Mouse (Mus musculus) erythroblast, adult 5-6 weeks (primary cell): Measurements from ENCODE around the gene Mog. TPM values are rescaled to one million over a fixed set of nuclear protein-coding genes. Genes with fewer than 3 reads are reported as not detected.
"Not testable (repeated sequence)": the region's sequence is repeated elsewhere in the genome, so short reads cannot be mapped to it uniquely, and the experiment has no call there.

Experiments used
- ATAC-seq: replicated peaks from 2 replicates; pipeline ENCODE4 v1.8.0; 2016; ENCODE audit warnings: moderate number of reproducible peaks, mild to moderate bottlenecking, moderate TSS enrichment, inconsistent platforms; ENCODE audit not compliant: poor library complexity, low FRiP score, severe bottlenecking
- total RNA-seq, 2 experiments: library from RNA; stranded (forward) in 1 of 2; stranded (reverse) in 1 of 2; fragments of 150-400 nt in 1 of 2; fragments of 200-764, 138-1000 nt in 1 of 2; gene quantifications; 2 replicates each; pipeline versions ENCODE4 v1.2.3 to v1.2.4; 2015 to 2017; ENCODE audit warnings: low replicate concordance in 2 of 2

Gene Mog
- total RNA-seq, 2 experiments from 2014 or later, result not detected

DNA sequence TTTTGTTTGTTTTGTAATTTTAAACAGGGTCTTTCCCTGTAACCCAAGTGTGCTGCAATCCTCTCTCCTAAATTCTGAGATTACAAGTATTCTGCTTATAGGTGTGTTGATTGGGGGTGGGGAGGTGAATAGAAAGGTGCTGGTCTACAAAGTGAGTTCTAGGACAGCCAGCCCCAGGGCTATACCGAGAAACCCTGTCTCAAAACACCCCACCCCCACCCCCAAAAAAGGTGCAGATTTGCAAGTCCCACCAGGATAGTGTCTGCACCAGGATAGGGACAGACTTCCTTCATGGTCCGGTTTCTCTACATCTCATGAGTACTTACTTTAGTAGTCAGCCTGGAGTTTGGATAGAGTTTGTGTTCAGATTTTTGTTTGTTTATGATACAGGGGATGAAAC lies 24.7 kb downstream of the Mog start:
- ATAC-seq, result no peak

DNA sequence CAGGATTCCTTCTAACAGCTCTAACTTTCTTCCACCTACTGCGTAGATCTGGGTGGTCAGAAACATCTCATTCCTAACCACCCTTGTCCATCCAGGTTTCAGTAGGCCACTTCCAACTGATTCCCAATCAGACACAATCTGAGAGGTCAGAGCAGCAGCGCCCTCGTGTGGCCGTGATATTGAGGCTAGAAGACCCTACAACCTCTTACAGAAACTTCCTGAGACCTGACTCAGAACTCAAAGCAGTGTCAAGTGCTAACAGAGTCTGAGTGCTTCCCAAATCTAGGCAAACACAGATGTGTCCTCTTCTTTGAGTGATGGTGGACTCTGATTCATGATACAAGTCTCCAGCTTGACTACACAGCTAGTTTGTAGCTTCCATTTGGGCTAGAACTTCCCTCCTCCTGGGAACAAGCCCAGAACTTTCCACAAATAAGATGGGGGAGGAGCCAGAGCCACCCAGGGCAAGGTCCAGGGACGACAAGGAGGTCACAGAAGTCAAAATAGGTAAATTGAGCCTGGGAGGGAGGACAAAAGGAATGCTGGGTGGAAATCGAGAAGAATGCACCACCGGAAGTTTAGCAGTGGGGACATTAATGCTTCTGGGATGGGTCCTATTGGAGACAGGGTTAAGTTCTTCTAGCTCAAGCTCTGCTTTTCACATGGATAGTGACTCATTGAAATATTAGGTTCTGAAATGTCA lies 26.0 kb downstream of the Mog start:
- no peak; the same call in 1 of the 2 replicates for ATAC-seq

DNA sequence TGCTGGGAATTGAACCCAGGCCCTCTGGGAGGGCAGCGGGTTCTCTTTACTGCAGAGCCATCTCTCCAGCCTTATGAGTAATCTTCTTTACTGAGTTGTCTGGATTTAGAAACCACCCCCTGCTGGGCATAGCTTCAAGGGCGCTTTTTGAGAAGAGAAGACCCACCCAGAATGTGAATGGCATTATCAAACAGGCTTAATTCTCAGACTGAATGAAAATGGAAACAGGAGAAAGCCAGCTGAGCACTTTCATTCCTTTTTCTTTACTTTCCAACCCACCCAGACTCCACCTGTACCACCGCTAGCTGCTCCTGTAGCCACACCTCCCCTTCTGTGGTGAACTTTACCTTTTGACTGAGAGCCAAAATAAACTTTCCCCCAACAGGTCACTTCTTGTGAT lies 27.8 kb downstream of the Mog start:
- no peak for ATAC-seq

DNA sequence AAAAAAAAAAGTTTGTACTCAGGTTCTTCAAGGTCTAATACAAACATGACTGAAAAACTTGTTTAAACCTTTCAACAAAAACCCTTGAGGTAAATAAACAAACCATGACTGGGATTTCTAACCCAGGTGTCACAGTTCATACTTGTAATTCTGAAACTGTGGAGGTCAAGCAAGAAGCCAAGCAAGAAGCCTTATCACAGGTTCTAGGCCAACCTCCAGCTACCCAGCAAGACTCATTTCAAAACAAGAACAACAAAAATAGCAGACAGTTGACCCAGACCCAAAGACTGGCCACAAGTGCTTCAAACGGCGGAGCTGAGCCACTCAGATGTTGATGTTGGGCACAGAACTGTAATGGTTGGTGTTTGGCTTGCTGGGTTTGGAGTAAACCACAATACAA lies 28.7 kb downstream of the Mog start:
- ATAC-seq, result no peak

DNA sequence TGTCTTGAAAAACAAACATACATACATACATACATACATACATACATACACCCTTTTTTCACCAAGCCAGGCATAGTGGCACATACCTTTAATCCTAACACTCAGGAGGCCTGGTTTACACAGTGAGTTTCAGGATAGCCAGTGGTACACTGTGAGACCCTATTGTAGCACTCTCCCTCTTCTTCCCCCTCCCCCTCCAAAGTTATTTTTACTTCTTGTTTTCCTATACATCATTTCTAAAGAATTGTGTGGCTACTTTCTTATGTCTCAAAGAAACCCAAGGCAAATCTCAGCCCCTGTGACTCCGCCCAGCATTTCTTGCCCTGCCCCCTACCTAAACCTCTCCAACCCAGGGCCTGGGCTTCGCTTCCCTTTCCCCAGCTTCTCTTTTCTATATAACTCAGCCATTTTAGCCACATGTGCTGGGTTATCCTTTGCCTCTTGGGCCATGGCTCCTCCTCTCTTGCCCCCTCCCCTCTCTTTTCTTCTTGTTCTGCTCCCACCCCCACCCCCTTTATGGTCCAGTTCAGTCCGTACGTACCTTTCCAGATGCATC lies 29.4 kb downstream of the Mog start:
- ATAC-seq, result no peak

DNA sequence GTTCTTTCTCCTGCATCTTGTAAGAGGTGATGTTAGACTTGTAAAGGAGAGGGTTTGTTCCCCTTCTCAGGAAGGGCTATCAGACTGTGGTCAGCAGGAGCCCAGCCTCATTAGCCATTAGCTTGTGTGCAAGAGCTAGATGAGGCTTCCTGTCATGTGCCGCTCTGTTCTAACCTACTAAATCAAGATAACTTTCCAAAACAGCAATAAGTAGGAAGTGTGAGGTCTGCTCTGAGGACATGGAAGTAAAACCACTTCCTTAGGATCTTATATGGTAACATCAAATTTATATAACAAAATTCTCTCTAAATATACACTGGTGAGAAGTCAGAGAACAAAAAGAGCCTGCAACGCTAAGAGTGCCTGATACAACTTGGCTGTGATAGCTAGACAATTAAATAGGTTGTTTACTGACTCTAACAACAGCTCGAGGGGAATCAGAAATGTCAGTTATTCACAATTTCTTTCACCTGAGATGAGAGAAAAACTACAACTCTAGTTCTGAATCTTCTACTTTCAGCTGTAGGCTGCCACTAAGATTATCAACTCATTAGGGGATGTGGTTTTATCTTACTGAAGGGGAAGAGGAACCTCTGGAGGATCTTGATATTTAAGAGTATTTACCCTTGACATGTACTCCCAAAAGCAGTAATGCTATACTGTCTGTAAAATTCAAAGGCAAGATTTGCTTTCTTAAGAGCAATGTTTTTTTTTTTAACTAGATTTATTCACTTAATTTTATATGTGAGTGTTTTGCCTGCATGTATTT lies 30.7 kb downstream of the Mog start:
- ATAC-seq, result no peak

DNA sequence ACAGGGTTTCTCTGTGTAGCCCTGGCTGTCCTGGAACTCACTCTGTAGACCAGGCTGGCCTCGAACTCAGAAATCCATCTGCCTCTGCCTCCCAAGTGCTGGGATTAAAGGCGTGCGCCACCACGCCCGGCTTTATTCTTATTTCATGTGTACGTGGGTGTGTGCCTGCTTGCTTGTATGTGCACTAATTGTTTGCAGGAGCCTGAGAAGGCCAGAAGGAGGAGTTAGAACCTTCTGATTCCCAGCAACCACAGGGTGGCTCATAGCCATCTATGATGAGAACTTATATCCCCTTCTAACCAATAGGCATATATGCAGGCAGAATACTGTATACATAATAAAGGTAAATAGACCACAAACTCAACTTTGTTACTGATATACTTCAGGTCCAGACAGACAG lies 32.6 kb downstream of the Mog start:
- ATAC-seq, result not testable (repeated sequence)

DNA sequence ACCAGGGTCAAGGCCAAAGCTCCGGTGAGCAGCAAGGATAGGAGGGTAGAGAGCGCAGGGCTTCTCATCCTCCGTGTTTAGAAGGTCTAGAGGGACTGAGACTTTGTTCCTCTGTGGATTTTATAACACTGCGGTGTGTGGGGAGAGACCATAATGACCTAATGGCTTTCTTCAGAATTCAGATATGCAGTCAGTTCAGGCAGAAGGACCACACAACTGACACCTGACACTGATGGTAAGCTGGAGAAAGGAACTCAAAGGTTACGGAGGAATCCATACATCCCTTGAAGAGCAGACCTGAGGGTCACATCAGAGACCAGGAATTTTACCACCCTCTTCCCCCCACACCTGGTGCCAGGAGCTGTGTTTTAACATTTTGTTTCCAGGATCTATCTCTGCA lies 33.8 kb downstream of the Mog start, which contains the start of gene H2-M5:
Gene H2-M5 (minus strand): TSS at position 101 of the 400 bp plus-strand sequence.
- ATAC-seq, result no peak

DNA sequence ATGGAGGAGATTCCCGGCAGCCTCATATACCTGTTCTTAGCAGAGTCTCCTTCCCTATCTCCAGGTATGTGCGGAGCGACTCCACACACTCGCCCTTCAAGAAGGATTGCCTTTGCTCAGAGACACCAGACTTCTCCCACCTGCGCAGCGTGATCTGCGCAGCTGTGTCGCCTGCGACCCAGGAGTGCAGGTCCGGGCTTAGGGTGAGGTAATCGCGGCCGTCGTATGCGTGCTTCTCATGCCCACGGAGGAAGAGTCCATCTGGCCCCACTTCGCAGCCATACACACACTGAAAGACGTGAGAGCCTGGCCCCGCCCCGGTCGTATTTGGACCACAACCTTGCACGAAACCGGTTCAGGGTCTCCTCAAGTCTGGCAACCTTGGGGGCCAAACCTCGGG lies 34.7 kb downstream of the Mog start:
- ATAC-seq, result no peak

DNA sequence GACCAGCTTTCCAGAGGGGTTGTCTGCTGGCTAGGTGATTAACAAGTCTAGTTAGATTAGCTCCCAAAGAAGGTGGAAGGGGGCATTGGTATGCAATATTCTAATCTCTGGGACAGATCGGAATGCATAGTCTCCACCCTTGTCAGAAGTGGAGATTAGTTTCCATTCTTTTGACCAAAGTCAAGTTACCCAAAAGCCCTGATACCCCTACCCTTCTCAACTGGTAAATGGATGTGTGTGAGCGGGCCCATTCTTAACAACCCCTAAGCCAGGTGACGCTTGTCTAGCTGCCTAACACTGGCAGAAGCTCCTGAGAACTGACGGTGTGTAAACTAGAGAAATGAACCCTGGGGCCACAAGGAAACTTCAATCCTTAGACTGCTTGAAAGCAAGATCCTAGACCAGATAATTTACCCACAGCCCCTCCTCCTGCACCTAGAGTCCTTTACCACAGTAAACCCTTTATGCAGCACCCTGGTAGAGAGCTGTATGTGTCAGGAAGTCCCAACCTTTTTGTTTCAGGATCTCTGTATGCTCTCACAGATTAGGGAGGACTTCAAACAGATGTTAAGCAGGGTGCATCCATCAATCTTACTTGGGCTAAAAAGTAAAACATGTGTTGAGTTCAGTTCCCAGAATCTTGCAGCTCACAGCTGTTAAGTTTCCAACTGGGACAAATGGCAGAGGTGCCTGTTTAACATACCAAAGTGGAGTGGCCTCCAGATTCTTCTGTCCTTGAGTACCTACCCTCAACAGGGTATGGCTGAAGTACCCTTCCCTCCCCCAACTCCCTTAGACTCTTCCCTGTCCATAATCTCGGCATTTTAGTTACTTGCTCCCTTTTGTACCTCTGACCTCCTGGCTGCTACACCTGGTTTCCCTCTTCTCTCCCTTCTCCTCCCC lies 40.7 kb downstream of the Mog start:
- ATAC-seq, result no peak

DNA sequence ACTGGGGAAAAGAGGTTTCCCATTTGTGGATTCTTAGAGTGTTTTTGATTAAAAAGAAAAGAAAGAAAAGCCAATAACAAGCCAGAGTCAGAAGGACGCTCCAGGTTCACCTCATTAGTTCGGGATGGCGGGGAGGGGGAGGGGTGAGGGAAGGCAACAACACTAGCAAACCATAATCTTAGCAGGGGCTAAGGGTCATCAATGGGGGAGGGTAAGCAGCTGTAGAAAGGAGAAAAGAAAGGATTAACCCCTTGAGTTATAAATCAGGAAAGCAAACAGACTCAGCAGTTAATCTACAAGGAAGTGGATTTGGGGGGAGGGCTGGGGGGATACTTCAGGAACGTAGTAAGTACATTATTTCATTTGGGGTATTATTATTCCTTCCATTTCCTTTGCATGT lies 41.4 kb downstream of the Mog start:
- ATAC-seq, result no peak

DNA sequence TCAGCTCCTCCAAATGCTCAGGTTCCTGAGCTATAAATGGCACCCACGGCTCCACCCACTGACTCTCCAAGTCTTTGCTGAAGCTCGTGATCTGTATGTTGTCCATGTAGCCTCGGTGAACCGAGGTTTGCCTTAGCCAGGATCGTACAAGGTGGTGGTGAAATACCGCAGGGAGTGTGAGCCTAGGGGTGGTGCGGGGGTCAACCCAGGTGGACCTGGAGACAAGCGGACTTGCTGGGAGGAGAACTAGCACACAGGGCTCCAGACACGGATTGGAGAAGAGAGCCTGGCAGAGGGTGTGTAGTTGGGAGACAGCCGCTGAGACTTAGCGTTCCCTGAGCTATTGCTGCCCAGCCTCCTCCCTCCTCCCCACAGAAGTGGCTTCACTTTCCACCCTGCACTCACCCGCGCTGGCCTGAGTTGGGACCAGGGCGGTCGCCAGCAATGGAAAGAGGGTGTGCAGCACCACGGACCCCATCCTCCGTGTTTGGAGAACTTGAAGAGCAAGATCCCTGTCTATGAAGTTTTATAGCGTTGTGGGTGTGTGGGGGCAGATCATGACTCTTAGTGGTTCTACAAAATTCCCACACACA lies 41.9 kb downstream of the Mog start, which contains the start of gene 2410137M14Rik:
Gene 2410137M14Rik (minus strand): TSS at position 17 of the 593 bp plus-strand sequence.
- no peak for ATAC-seq

DNA sequence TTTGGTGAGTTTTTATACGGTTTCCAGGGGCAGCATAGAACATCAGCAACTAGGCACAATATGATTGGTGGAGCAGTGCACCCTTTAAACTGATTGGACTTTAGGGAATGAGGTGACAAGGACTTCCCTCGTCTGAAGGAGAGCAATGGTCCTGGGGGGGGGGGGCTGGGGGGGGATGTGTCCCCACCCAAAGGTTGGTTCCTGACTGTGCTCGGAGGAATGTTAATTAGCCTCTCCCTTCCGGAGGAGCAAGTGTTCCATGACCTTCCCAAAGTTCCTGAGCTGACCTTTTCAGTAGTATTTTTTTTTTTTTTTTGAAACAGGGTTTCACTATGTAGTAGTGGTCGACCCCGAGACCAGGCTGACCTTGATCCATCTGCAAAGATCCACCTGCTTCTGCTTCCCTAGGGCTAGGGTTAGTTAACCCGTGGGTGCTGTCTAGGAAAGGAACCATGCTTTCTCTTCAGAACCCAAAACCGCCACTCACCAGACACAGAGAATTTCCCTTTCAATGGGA lies 49.9 kb downstream of the Mog start:
- ATAC-seq, result no peak

DNA sequence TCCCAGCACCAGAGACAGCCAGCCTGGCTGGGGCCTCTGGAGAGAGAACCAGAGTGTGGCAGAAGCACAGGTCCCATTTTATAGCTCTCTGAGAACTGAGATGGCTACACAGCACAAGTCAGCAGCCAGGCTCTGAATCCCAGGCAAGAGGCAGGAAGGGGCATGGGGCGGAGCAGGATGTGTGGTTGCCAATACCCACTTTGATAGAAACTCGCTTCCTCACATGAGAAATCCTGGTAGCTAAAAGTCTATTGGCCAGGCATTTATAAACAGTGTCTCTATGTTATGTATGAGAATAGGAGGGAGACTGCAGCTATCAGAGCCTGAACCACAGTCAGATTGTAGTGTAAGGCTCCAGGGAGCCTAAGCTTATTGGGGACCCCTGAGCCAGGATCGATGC lies 50.4 kb downstream of the Mog start:
- no peak for ATAC-seq

DNA sequence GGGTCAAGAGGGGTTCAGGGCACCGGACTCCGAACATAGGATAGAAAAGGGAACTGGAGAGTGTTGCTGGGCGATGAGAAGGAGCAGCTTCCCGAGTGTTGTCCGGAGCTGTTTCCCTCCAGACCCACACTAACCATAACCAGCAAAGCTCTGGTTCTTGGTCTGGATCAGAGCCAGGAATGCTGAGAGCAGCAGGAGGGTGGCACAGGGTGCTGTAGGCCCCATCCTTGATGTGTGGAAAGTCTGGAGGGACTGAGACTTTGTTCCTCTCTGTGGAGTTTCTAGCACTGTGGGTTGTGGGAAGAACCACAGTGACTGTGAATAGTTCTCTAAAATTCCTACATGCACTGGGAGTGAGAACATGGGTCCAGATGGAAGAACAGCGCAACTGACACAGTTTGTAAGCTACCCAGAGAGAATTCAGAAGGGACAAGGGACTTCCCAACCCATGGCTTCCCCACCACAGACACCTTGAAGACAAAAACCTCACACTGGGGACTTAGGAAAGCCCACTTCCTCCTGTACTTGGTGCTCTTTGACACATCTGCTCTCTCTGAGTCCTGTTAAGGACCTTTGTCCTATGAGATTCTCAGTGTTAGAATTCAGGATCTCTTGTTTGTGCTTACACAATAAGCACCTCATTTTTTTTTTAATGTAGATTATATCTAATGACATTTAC lies 51.9 kb downstream of the Mog start:
- no peak for ATAC-seq

DNA sequence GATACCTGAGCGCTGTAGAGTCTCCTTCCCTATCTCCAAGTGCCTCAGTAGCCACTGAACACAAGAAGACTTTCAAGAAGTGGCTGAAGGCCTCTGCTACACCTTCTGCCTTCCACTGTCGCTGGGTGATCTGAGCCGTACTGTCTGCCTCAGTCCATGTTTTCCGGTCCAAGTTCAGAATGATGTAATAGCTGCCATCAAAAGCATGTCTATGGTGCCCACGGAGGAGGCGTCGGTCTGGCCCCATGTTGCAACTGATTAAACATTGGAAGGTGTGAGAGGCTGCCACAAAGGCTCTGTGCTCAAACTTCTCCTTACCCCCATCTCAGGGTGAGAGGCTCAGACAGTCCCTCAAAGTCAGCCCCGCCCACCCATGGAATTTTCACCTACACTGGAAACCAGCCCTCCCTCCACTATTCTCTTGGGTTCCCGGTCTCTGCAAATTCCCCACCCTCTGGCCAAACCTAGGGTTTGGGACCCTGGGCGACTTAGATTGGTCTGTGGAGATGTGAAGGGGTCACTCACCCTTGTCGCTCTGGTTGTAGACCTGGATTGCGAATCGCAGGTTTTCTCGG lies 52.8 kb downstream of the Mog start:
- no peak for ATAC-seq

DNA sequence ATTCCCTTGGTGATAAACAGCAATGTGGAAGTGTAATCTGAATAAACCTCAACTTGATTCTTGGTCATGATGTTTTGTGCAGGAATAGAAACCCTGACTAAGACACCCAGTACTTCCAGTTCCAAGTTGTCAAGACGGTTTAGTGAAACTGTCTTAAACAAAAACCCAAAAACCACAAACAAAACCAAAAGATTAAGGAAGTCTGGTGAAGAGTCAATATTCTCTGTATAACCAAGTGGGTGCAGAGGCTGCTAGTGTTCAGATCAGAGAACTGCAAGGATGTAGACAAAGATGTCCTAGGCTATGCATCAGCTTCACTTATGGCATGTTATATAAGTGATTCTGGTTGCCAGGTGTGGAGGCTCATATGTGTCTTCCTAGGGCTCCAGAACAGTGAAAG lies 56.3 kb downstream of the Mog start:
- no peak for ATAC-seq

DNA sequence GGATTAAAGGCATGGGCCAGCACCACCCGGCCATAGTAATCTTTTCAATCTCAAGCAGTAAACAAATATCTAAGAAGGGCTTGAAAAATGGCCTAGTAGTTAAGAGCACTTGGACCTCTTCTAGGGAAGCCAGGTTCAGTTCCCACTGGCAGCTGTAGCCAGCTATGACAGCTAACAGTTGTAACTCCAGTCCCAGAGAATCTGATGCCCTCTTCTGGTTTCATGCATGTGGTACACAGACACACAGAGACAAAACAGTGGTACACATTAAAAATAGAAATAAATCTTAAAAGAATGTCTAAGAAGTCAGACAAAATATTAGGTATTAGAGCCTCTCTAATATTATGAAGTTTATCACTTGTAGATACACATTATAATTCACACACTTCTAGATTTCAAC lies 62.1 kb downstream of the Mog start:
- no peak for ATAC-seq
